Mouse (Mus musculus): Measurements from ENCODE around the gene Mthfd1. TPM values are rescaled to one million over a fixed set of nuclear protein-coding genes. Genes with fewer than 3 reads are reported as not detected.
"Not testable (repeated sequence)": the region's sequence is repeated elsewhere in the genome, so short reads cannot be mapped to it uniquely, and the experiment has no call there.

Gene Mthfd1
- polyA plus RNA-seq (2012; rRNA removed) = 28.9 and 31.0 TPM in 2 replicates

DNA sequence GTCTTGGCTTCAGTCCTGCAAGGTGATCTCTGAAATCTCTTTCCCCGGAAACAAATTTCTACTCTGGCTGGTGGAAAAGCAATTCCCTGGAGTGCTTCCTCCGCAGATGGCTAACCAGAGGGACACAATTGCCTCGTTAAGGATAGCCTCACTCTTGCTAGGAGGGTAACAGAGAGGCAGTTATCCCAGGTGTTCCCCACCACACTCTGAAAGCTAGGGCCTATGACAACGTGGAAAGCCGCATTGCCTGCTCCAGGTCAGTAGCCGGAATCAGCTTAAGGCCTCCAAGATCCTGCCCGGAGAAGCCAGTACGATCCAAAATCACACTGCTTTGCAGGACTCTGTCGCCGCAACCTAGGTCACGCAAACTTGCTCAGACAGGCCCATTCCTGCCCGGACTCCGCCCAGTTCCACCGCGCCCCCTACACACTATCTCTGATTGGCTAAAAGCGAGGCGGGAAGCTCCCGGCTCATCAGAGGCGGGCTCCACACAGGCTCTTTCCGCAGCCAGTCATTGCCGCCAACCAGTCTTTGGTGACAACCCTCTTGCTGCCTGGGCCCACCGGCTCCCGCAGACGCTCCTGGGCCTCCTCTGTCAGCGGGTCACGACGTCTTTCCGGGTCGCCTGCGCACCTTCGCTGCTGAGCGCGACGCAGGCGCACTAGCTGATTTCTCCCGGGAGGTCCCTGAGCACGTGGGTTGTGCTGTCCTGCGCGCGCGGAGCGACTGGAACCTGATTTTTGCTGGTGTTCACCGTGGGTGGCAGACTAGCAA, at the start of gene Mthfd1:
Gene Mthfd1 (plus strand): TSS at position 574 of the 774 bp plus-strand sequence.
- peak; percentile 84 for DNase-seq (ENCODE audit: low spot score)

DNA sequence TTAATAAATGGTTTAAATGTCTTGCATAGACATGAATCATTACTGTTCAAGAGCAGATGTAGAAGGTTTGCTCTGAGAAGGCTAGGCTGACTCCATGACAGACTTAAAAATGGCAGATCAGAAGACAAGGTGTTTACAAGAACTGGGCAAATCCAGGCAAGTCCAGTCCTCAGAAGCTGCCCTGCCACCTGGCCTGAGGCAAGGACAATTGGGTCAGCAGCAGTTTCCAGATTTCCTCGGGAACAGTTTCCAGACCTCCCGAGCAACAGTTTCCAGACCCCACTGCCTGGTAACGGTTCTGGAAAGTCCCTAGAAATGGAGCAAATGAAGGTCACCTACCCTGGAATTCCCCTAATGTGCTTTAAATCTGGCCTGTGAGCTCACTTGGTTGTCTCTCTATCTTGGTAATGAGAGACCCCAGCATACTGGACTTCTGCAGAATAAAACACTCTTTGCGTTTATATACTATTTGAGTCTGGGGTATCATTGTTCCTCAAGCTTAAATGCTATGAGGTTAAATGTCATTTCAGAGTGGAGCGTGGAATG, 45.6 kb upstream of the Mthfd1 start:
- no peak for DNase-seq (ENCODE audit: low spot score)

GRCm38 (mm10) chr12:76215121-76215520, 40.0 kb upstream of the Mthfd1 start:
- DNase-seq (ENCODE audit: low spot score) = no peak

DNA sequence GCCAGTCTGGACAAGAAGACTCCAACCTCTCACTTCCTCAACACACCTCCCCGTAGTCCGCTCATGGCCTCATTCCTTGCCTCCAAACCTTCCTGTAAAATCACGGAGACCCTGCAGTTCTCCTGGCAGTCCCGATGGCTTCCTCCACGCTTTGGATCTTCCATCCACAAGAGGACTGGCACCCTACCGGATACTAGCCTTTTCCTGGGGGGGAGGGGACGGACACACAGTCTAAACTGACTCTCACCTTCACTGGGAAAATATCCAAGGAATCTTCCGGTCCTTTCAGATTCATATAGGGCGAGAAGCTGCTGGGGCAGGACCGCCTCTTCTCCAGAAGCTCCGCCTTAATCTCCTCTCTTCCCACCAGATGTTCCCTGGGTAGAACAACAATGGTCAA, 38.4 kb upstream of the Mthfd1 start:
- no peak for DNase-seq (ENCODE audit: low spot score)

GRCm38 (mm10) chr12:76222104-76222503, 33.0 kb upstream of the Mthfd1 start:
- not testable (repeated sequence) for DNase-seq (ENCODE audit: low spot score)

DNA sequence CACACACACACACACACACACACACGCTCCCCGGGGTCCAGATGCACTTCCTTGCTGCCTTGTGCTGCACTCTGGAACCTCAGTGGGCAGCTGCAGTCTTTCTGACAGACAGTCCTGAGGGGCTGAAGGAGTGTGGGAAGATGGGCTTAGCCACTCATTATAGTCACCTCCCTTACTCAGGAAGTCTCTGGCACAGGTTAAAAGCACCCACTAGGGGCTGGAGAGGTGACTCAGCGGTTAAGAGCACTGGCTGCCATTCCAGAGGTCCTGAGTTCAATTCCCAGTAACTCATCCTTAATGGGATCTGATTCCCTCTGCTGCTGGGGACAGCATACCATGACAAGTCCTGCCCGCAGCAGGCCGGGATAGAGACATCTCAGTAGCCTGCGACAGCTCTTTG, 24.5 kb upstream of the Mthfd1 start:
- DNase-seq (ENCODE audit: low spot score) = no peak

- DNase-seq (ENCODE audit: low spot score) = no peak
Measured at GRCm38 (mm10) chr12:76235253-76235652, 19.8 kb upstream of the Mthfd1 start.

DNA sequence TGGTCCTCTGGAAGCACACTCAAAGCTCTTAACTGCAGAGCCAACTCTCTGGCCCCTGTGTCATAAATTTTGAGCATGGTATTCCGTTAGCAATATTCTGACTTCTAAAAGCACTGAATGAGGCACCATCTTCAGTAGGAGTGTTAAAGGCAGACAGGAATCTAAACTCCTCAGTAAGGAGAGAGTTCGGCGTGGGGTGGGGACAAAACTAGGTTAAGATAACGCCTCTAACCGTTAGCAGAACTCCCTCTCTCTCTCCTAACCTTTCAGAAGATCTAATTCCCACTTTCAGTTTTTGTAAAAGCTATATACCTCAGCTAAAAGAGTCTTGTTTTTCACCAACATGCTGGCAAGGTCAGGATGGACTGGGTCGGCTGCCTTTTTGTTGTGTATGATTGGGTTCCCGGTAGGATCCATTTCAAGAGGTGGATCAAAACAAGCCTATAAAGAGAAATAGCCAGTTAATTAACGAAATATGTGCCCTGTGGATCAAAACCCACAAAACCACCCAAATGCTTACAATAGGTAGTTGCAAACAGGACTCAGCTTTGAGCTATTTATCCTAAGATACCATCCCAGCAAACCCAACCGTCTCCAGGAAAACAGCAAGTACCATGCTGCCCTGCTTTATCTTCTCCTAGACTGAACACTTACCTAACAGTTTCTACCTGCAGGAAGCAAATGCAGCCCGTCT, 15.8 kb upstream of the Mthfd1 start:
- no peak for DNase-seq (ENCODE audit: low spot score)

DNA sequence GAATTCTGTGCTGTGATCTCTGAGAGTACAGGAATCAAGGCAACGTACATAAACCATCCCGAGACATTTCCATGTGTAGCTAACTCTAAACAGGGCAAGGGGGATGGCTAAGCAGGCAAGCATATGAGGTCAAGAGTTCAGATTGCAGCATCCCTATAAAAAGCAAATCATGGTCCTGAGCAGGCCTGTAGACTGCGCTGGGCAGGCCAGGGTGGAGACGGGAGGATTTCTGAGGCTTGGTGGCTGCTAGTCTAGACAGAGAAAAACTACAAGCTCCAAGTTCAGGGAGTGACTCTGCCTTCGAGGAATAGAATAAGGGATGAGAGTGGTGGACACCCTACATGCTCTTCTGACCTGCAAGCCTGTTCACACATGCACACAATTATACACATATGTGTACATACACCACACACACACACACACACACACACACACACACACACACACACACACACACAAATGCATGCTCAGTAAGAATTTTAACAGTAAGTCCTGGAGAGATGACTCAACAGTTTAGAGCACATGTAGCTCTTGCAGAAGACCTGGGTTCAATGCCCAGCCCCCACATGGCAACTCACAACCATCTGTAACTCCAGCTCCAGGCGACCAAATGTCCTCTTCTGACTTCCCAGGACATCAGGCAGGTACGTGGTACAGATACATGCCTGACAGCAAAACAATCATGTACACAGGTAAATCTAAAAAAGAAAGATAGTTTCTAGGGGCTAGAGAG, 15.1 kb upstream of the Mthfd1 start:
- DNase-seq (ENCODE audit: low spot score) = no peak

GRCm38 (mm10) chr12:76240670-76241069, 14.4 kb upstream of the Mthfd1 start:
- DNase-seq (ENCODE audit: low spot score) = no peak

DNA sequence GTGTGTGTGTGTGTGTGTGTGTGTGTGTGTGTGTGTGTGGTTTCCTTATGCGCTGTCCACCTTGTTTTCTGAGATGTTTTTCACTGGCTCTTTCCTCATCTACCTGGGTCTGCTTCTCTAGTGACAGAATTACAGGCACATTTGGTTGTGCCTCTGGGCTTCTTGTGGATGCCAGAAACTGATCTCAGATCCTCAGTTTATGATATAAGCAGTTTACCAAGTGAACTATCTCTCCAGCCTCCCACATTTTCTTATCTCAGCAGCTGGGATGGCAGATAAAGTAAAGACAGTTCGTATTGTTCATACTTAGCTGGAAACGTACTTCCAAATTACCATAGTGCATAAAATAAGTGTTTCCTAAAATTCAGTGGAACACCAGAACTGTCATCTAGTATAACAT, 14.0 kb upstream of the Mthfd1 start:
- DNase-seq (ENCODE audit: low spot score) = no peak

DNA sequence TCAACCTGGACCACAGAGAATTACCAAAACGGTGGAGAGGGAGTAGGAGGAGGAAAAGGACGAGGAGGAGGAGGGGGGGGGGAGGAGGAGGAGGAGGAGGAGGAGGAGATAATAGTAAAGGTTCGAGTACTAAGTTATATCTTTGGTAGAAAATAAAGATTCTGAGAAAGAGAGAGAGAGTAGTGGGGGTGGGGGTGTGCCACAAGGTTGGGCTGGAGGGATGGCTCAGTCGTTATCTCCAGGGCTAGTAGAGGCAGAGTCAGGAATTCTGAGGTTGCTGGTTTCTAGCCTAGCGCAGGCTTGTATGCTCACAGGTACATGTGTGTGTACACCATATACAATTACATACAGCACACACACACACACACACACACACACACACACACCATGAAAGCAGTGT, 13.3 kb upstream of the Mthfd1 start:
- no peak for DNase-seq (ENCODE audit: low spot score)

- no peak for DNase-seq (ENCODE audit: low spot score)
Measured at GRCm38 (mm10) chr12:76244981-76245380, 10.1 kb upstream of the Mthfd1 start.

DNA sequence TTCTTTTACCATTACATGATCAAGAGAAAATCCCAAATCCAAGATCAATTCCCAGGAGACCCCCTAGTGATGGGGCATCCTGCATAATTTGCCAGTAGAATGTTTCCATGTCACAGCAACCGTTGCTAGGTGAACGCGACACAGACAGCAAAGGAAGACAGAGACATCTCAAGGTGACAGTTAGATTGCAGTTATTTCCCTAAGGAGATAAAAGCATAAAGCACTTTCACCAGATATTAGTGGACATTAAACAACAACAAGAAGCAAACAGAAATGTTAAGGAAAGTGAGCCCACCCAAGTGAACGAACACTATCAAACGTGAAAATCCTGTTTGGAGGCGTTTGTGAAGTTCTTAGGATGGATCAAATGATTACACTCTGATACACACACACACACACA, 8.5 kb upstream of the Mthfd1 start, which contains the start of gene Tex21:
Gene Tex21 (minus strand): TSS at position 101 of the 400 bp plus-strand sequence.
- DNase-seq (ENCODE audit: low spot score) = no peak

GRCm38 (mm10) chr12:76253090-76253489, 2.0 kb upstream of the Mthfd1 start:
- DNase-seq (ENCODE audit: low spot score) = no peak

DNA sequence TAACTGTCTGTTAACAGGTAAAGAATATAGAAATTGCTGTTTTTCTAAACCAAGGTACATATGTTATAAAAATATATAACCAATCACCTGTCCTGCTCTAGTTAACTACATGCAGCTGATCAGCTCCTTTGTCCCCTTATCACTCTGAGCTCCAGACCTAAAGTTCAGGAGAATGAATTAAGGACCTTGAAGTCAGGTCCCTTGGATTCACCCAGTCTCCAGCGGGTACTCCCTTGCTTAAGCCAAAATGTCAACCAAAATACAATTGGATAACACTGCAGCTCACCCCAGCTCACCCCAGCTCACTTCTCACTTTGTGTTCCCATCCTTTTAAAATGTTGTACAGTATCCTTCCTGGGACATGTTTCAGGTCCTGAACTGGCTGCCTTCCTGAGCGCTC, 1.5 kb upstream of the Mthfd1 start:
- no peak for DNase-seq (ENCODE audit: low spot score)

DNA sequence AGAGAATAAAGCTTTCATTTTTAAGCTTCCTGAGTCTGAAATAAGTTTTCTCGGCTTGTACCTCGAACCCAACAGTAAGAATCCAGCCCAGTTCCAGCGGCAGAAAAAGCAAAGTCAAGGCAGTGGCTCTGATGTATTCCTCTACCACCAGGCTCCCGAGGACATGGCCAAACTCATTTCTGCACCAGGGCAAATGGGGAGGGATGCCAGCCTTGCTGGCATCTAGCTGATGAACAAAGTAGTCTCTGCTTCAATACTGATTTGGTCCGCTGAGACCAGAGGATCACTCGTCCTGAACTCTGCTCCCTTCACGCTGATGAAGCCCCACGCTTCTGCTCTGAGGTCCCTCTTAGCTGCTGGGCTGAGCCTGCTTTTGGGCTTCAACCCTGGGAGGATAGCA, 1.1 kb upstream of the Mthfd1 start:
- DNase-seq (ENCODE audit: low spot score) = no peak

DNA sequence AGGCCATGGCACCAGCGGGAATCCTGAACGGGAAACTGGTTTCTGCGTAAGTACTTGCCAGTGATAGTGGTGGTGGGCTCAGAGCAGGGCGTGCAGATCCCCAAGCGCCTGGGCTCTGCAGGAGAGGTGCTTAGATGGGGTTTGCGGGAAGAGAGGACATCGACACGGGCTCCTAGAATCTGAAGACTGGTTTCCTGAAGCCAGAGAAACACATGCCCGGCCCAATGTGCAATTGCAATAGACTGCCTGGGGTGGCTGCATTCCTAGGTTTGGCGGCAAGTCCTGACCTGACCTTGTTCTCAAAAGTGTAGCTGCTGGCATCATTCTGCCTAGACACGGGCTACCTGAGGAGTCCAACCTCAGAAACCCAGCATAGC, 389 bp downstream of the Mthfd1 start:
- DNase-seq (ENCODE audit: low spot score) = no peak

DNA sequence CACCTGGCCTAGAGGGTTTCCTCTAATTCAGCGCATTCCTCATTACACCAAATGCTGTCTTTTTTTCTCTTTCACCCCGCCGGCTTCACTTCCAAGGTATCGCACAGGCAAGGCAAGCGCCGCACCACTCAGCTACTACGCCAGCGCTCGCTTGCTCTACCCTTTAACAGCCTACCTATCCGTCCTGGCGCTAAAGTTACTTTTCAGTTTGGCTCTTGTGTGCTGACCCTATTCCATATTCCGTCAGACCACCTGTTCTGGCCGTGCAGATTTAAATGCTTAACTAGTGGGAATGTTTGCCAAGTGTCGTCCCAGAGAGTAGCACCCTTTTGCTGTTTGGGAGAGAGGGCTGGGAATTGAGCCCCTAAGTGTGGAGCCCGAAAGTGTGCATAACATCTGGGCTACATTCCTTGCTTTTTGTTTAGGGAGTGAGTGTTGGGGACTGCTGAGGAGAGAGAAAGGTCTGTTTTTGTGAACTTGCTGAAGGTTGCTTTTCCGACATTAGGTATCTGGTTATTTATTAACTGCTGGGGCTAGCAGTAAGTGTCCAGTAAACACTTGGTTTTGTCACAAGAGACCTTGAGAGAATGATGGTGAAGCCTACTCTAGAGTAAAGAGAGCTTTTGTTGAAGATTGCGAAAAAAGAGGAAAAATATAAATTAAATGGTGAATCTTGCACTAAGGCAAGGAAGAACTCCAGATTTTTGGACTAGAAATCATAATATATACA, 1.2 kb downstream of the Mthfd1 start:
- DNase-seq (ENCODE audit: low spot score) = no peak

DNA sequence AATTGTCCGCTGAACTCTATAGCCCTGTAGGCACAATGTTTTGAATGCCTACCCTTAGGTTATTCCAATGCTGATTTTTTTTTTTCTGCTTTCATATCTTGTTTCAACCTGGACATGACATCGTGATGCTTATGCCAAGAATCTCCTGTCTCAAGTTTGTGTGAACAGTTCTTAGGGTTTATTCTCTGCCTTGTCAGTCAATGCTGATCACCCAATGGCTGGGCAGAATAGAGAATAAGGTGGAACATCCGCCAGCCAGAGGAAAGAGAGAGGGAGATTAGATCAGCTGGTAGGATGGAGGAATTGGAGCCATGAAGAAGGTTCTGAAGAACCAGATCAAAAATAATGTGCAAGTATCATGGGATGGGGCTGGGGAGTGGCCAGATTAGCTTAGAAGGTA, 5.6 kb downstream of the Mthfd1 start:
- DNase-seq (ENCODE audit: low spot score) = no peak

DNA sequence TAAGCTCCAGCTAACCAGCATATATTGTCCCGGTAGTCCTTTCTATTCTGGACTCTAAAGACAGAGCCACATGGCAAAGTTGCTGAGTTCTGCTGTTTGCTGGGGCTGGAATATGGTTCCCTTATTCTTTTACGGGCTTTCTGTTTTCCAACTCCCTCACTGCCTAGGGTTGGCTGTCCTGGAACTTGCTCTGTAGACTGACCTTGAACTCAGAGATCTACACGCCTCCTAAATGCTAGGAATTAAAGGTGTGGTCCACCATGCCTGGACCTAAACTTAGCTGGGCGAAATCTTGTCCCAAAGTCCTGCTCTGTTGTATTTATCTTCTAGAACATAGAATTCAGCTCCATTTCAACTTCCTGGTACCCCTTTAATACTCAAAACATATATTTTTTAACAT, 6.5 kb downstream of the Mthfd1 start:
- no peak for DNase-seq (ENCODE audit: low spot score)

GRCm38 (mm10) chr12:76262918-76263317, 7.8 kb downstream of the Mthfd1 start:
- no peak for DNase-seq (ENCODE audit: low spot score)

Data from urinary bladder, adult 2 months (tissue).